Mouse (Mus musculus): ENCODE results near the gene Ptpro.

The Ptpro gene

DNA sequence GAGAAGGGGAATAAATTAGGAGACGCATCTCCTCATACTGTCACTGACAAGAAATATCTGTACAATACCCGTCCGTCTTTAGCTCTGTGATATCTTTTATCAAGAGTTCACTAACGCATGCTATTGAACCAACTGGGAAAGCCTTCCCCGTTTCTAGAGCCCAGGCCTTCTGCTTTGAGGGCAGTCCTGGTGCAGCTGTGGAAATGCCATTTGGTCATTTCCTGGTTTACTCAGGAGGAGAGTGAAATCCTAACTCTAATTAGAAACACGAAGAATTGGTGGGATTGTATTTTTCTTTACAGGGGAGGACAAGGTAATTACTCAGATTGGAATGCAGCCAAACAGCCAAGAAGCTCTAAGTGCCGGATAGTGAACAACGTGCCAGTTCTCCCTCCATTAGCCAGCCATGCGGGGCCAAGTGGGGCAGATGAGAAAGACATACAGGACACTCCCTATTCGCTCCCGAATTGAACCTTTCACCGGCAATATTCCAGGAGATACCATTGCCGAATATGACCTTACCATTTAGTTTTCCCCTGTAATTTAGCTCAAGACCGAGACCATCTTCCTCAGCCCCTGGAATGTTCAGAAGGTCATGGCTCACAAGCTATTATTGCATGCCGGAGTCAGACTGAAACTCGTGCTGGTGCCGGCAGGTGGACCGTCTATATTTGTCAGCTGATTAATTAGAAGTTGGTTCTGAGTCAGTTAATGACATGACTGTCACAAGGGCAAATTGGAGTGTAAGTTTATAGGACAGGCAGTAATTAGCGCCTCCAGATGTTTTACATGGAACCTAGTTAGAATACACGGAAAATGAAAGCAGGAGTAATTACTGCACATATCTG is 43.1 kb downstream of the Ptpro start:
- no peak for DNase-seq

- no peak for DNase-seq
These were observed 50.4 kb downstream of the Ptpro start for GRCm38 (mm10) chr6:137302561-137302960.

- DNase-seq = no peak
These were observed 51.7 kb downstream of the Ptpro start for GRCm38 (mm10) chr6:137303824-137304223.

GRCm38 (mm10) chr6:137315265-137315664 is 63.1 kb downstream of the Ptpro start:
- DNase-seq = no peak

- DNase-seq = no peak
These were observed 64.2 kb downstream of the Ptpro start for GRCm38 (mm10) chr6:137316358-137316757.

- DNase-seq = no peak
These were observed 65.4 kb downstream of the Ptpro start for GRCm38 (mm10) chr6:137317509-137317908.

GRCm38 (mm10) chr6:137318242-137318861 is 66.2 kb downstream of the Ptpro start:
- DNase-seq = no peak

- DNase-seq = no peak
These were observed 67.5 kb downstream of the Ptpro start for GRCm38 (mm10) chr6:137319658-137320057.

- no peak for DNase-seq
These were observed 75.6 kb downstream of the Ptpro start for GRCm38 (mm10) chr6:137327718-137328117.

DNA sequence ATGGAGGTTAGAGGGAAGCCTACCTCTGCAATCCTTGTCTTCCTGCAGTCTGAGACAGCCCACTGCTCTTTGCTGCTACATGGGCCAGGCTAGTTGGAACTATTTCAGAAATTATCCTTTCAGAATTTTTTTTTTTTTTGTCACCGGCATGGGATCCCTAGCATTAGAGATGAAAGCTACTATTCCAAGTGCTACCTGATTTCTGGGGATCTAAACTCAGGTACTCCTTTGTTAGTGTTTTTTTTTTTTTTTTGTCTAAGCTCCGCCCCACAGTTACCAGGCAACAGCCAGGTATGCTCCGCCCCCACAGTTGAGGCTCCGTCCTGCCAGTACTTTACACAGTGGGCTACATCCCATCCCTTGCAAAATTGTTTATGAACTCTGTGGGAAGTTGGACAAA is 76.1 kb downstream of the Ptpro start:
- DNase-seq = no peak

DNA sequence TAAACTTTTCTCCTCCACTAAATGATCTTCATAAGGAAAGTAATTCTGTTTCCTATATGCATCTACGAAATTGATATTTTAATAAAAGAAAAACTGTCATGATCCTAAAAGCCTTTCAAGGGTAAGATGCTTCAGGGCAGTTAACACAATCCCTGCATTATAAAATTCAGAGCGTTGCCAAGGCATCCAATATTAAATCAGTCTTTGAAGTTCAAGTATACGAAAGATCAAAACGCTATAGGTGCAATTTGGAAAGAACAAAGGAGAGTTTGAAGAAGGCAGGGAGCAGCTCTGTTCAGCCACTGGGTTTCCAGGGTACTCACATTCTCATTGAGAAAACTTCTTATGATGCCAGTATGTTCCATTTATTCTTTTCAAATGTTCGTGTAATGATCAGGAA is 78.7 kb downstream of the Ptpro start:
- no peak for DNase-seq

DNA sequence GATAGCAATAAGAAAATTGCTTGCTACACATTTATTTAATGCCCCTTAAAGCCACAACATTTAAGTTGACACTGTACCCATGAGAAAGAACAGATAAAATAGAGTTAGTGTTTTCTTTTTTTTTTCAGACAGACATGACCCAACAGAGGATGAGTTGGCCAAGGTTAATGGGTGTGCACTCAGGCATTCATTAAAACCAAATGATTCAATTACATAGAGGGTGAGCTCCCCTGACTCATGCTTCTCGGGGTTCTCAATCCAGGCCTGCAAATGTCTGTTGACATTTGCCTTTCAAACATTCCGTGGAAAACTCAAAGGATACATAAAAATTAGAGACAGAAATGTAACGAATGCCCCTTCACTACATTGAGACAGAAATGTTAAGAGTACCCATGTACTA is 79.7 kb downstream of the Ptpro start:
- no peak for DNase-seq

DNA sequence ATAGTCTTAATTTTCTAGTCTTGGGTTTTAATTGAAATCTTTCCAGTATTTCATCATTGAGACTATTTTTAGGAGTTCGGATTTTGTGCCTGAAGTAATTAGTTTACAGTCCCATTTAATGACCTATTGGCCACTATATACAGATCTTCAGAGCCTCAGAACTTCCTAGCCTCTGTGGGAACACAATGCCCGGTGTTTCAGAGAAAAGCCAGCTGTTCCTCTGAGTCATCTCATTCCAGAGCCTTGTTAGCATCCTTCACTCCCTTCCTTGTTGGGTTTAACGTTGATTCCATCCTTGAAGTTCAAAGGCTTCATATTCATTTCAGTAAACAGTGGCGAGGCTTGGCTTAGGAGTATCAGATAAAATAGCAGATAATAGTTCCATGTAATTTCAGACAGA is 87.0 kb downstream of the Ptpro start:
- DNase-seq = peak; percentile 48

DNA sequence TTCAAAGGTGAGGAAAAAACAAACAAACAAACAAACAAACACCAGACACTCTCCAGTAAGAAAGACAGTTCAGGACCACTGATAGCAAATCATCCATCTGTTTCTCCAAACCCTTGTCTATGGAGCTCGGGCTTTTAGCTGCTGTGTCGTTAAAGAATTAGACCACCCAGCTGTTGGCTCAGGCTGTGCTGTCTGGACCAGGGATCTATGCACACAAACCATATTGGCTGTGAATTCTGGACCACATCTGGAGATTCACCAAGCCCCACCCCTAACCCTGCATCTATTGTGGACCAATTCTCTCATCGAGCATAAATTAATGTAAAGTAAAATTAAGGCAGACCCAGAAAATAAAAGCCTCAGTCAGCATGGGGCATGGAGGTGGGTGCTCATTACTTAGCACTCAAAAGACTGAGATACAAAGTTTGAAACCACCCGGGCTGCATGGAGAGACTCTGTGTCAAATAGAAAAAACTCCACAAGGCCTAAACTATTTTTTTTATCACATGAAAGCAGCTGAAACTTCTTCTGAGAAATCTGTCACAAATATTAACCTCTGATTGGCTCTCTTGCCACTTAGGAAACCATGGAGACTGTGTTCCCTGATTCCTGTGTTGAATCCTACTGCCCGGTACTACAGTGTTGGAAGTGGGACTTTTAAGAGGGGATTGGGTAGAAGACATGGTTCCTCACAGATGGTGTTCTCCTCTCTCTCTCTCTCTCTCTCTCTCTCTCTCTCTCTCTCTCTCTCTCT is 91.7 kb downstream of the Ptpro start:
- DNase-seq = no peak

- no peak for DNase-seq
These were observed 108.0 kb downstream of the Ptpro start for GRCm38 (mm10) chr6:137360166-137360565.

DNA sequence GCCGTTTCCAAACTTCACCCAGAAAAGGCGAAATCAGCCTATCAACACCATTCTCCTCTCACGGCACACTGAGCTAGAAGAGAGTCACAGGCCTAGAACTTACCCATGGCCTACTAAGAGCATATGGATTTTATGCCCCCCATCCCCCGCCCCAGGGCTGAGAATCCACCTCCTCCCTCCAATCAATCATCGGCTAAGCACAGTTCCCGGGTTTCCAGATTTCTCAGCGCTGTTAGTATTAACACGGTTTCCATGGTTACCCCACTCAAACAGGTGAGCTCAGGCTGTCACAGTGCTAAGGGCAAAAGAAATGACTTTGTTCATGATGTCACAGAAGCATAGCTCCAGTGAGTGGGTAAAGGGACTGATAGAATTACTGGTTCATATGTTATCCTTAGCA is 110.1 kb downstream of the Ptpro start:
- DNase-seq = no peak

DNA sequence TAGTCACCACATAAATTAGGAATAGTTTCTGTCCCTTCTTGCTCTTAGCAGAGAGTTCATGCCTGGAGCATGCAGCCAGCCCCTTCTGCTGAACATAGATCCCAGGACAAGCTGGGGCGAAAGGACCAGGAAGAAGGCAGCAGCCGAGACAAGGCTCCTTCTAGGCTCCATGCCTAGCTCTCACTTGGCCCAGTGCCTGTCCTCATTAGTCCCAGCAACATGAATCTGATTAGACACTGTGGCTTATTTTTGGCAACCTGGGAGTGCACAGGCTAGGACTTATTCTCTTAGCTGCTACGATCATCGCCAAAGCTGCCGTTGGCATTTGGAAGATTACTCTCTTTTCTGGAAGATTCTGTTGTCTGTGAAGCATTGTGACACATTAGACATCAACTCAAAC is 112.6 kb downstream of the Ptpro start:
- peak; percentile 8 for DNase-seq

DNA sequence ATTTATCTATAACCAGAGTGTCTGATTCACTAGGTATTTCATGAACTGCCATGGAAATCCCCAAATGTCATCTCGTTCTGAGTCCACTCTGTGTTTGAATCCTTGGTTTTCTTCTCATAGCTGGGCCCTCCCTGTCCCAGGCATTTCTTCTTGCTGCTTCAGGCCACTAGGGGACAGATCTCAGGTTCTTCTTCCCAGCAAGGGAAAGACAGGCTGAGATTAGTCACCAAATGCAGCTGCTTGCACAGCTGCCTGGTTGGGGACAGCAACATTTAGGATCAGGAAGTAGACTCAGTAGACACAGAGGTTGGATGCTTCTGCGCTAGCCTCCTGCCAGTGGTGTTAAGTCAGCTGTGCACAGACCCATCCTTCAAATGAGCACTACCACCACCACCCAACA is 113.5 kb downstream of the Ptpro start:
- DNase-seq = no peak

DNA sequence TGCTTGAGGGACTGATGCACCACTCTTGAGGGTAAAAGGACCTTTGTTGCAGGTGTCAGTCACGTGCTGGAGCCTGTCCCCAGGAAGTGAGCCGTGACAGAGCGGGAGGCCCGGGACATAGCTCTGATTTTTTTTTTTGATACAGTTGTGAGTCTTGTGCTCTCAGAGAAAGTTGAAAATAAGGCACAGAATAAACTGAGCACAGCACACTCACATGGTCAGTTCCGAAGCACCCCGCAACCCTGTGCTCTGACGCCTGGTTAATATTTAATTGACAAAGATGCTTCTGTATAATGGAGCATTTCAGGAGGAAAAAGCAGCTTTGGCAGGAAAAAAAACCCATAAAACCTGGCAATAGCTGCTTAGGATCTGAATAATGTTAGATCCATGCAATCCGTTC is 118.6 kb downstream of the Ptpro start:
- no peak for DNase-seq

- DNase-seq = no peak
These were observed 119.3 kb downstream of the Ptpro start for GRCm38 (mm10) chr6:137371455-137371854.

GRCm38 (mm10) chr6:137373920-137374319 is 121.8 kb downstream of the Ptpro start:
- no peak for DNase-seq

- DNase-seq = no peak
These were observed 130.4 kb downstream of the Ptpro start for GRCm38 (mm10) chr6:137382546-137382945.

GRCm38 (mm10) chr6:137386344-137386743 is 134.2 kb downstream of the Ptpro start:
- peak; percentile 65 for DNase-seq

GRCm38 (mm10) chr6:137386935-137387334 is 134.8 kb downstream of the Ptpro start:
- no peak for DNase-seq
